Mouse (Mus musculus) CH12.LX (cell line): ENCODE data around the gene Cdc42ep1. TPM values are rescaled to one million over a fixed set of nuclear protein-coding genes. Genes with fewer than 3 reads are reported as not detected.

Experiments
- DNase-seq: peaks from one replicate; pipeline ENCODE4 v3.0.0-alpha.2; 2013; ENCODE audit errors: extremely low read depth
- H3K27ac ChIP-seq: 2 replicates; pipeline ENCODE4 v1.5.1; 2012; ENCODE audit warnings: low read depth, mild to moderate bottlenecking, control low read depth, moderate library complexity; ENCODE audit not compliant: insufficient read depth
- H3K27me3 ChIP-seq: replicated peaks from 2 replicates; pipeline ENCODE3; 2012; ENCODE audit warnings: inconsistent platforms
- H3K36me3 ChIP-seq, 2 experiments: replicated peaks in 1 of 2; 2 replicates each; pipeline versions ENCODE3 to v1.6.1; 2012; ENCODE audit warnings: inconsistent platforms in 1 of 2, low read length in 1 of 2, mild to moderate bottlenecking in 1 of 2, mixed read lengths in 1 of 2, moderate library complexity in 1 of 2; ENCODE audit not compliant: control insufficient read depth in 1 of 2, insufficient read depth in 1 of 2
- H3K4me1 ChIP-seq, 2 experiments: 2 replicates each; pipeline ENCODE4 v1.6.1; 2012; ENCODE audit warnings: inconsistent platforms in 1 of 2, moderate library complexity in 1 of 2; ENCODE audit not compliant: insufficient read depth in 2 of 2, control insufficient read depth in 1 of 2
- H3K4me2 ChIP-seq: 2 replicates; pipeline ENCODE4 v1.6.1; 2012; ENCODE audit warnings: low read depth, mild to moderate bottlenecking, control low read depth; ENCODE audit not compliant: poor library complexity, insufficient read depth, severe bottlenecking
- H3K4me3 ChIP-seq, 3 experiments: fragments of 150-350 bp in 1 of 3; sonication (generic) in 1 of 3; replicated peaks in 1 of 3; 2 replicates each; pipeline versions ENCODE3 to v1.5.1; 2011 to 2012; ENCODE audit warnings: low read depth in 2 of 3, low read length in 2 of 3, mild to moderate bottlenecking in 2 of 3, moderate library complexity in 2 of 3, control low read depth in 1 of 3, improper control_type of control experiment in 1 of 3, inconsistent platforms in 1 of 3, mixed read lengths in 1 of 3; ENCODE audit not compliant: poor library complexity in 1 of 3
- H3K79me2 ChIP-seq: replicated peaks from 2 replicates; pipeline ENCODE4 v1.6.1; 2012; ENCODE audit warnings: mild to moderate bottlenecking, moderate library complexity; ENCODE audit not compliant: control insufficient read depth, poor library complexity, insufficient read depth, severe bottlenecking; ENCODE audit errors: extremely low read depth
- H3K9ac ChIP-seq: 2 replicates; pipeline ENCODE4 v1.6.1; 2012; ENCODE audit warnings: low read depth, mild to moderate bottlenecking, control low read depth, moderate library complexity; ENCODE audit not compliant: insufficient read depth
- H3K9me3 ChIP-seq: replicated peaks from 2 replicates; pipeline ENCODE3; 2012; ENCODE audit warnings: low read length, inconsistent platforms, mixed read lengths
- BHLHE40 ChIP-seq: IDR thresholded peaks from 2 replicates; pipeline ENCODE4 v1.6.1; 2011; ENCODE audit warnings: mild to moderate bottlenecking, low read depth, low read length, improper control_type of control experiment
- CHD1 ChIP-seq: IDR thresholded peaks from 2 replicates; pipeline ENCODE4 v1.6.1; 2012; ENCODE audit warnings: low read depth, low read length, improper control_type of control experiment, inconsistent platforms
- CTCF ChIP-seq, 2 experiments: IDR thresholded peaks in 1 of 2; conservative IDR thresholded peaks in 1 of 2; 2 replicates each; pipeline ENCODE4 v1.5.1; 2011 to 2012; ENCODE audit warnings: low read depth in 2 of 2, low read length in 2 of 2, improper control_type of control experiment in 1 of 2, inconsistent platforms in 1 of 2, mild to moderate bottlenecking in 1 of 2, moderate library complexity in 1 of 2
- ELF1 ChIP-seq: IDR thresholded peaks from 2 replicates; pipeline ENCODE4 v1.6.1; 2014; ENCODE audit warnings: low read depth, mild to moderate bottlenecking, inconsistent platforms, low read length, improper control_type of control experiment
- EP300 ChIP-seq: IDR thresholded peaks from 2 replicates; pipeline ENCODE4 v1.6.1; 2011; ENCODE audit warnings: low read length, improper control_type of control experiment
- ETS1 ChIP-seq: conservative IDR thresholded peaks from 2 replicates; pipeline ENCODE4 v1.6.1; 2012; ENCODE audit warnings: low read depth, mild to moderate bottlenecking, inconsistent platforms, low read length, improper control_type of control experiment, moderate library complexity
- GABPA ChIP-seq: IDR thresholded peaks from 2 replicates; pipeline ENCODE4 v1.6.1; 2012; ENCODE audit warnings: low read depth, low read length, improper control_type of control experiment, inconsistent platforms; ENCODE audit not compliant: insufficient replicate concordance
- HCFC1 ChIP-seq: IDR thresholded peaks from 2 replicates; pipeline ENCODE4 v1.6.1; 2012; ENCODE audit warnings: low read depth, mild to moderate bottlenecking, inconsistent platforms, low read length, improper control_type of control experiment
- IRF4 ChIP-seq: IDR thresholded peaks from 2 replicates; pipeline ENCODE4 v1.6.1; 2014; ENCODE audit warnings: low read depth, mild to moderate bottlenecking, inconsistent platforms, low read length, improper control_type of control experiment
- JUN ChIP-seq: IDR thresholded peaks from 2 replicates; pipeline ENCODE4 v1.6.1; 2011; ENCODE audit warnings: low read depth, mild to moderate bottlenecking, low read length, improper control_type of control experiment, moderate library complexity; ENCODE audit not compliant: insufficient read depth
- MAX ChIP-seq: IDR thresholded peaks from 2 replicates; pipeline ENCODE4 v1.6.1; 2011; ENCODE audit warnings: low read length, improper control_type of control experiment
- MAZ ChIP-seq: IDR thresholded peaks from 2 replicates; pipeline ENCODE4 v1.6.1; 2012; ENCODE audit warnings: low read depth, mild to moderate bottlenecking, inconsistent platforms, low read length, improper control_type of control experiment, moderate library complexity
- MYC ChIP-seq: IDR thresholded peaks from 2 replicates; pipeline ENCODE4 v1.6.1; 2011; ENCODE audit warnings: low read depth, mild to moderate bottlenecking, improper control_type of control experiment, low read length
- NELFE ChIP-seq: IDR thresholded peaks from 2 replicates; pipeline ENCODE4 v1.6.1; 2011; ENCODE audit warnings: low read depth, low read length, improper control_type of control experiment
- POLR2A ChIP-seq: IDR thresholded peaks from 2 replicates; pipeline ENCODE4 v1.6.1; 2011; ENCODE audit warnings: low read depth, mild to moderate bottlenecking, improper control_type of control experiment, low read length
- RAD21 ChIP-seq: IDR thresholded peaks from 2 replicates; pipeline ENCODE4 v1.6.1; 2011; ENCODE audit warnings: low read depth, mild to moderate bottlenecking, low read length, improper control_type of control experiment, moderate library complexity
- RCOR1 ChIP-seq: conservative IDR thresholded peaks from 2 replicates; pipeline ENCODE4 v1.6.1; 2012; ENCODE audit warnings: low read depth, mild to moderate bottlenecking, inconsistent platforms, low read length, improper control_type of control experiment
- SMC3 ChIP-seq: IDR thresholded peaks from 2 replicates; pipeline ENCODE4 v1.6.1; 2011; ENCODE audit warnings: low read depth, low read length, improper control_type of control experiment
- TBP ChIP-seq: conservative IDR thresholded peaks from 2 replicates; pipeline ENCODE4 v1.6.1; 2011; ENCODE audit warnings: low read depth, low read length, improper control_type of control experiment
- UBTF ChIP-seq: IDR thresholded peaks from 2 replicates; pipeline ENCODE4 v1.6.1; 2012; ENCODE audit warnings: low read depth, mild to moderate bottlenecking, inconsistent platforms, low read length, improper control_type of control experiment, moderate library complexity
- ZC3H11A ChIP-seq: IDR thresholded peaks from 2 replicates; pipeline ENCODE4 v1.6.1; 2012; ENCODE audit warnings: low read depth, mild to moderate bottlenecking, inconsistent platforms, low read length, improper control_type of control experiment
- ZKSCAN1 ChIP-seq: IDR thresholded peaks from 2 replicates; pipeline ENCODE4 v1.6.1; 2012; ENCODE audit warnings: low read depth, inconsistent platforms, low read length, improper control_type of control experiment, borderline replicate concordance
- ZMIZ1 ChIP-seq: IDR thresholded peaks from 2 replicates; pipeline ENCODE4 v1.6.1; 2012; ENCODE audit warnings: low read depth, mild to moderate bottlenecking, inconsistent platforms, low read length, improper control_type of control experiment
- ZNF384 ChIP-seq: IDR thresholded peaks from 2 replicates; pipeline ENCODE4 v1.6.1; 2012; ENCODE audit warnings: low read depth, low read length, improper control_type of control experiment, inconsistent platforms
- dilution Hi-C: fragments of 300-500 bp; cut with MboI; formaldehyde crosslinking; loops from 2 replicates; pipeline ENCODE4 v1.14.3; 2020; ENCODE audit warnings: low sequenced_read_pairs; ENCODE audit not compliant: extremely low pct_unique_long_range_greater_than_20kb, extremely low pct_ligation_motif_present
- in situ Hi-C: fragments of 300-500 bp; cut with MboI; formaldehyde crosslinking; loops from 3 replicates; pipeline ENCODE4 v1.14.3; 2019; ENCODE audit warnings: low sequenced_read_pairs, low pct_ligation_motif_present, low pct_unique_long_range_greater_than_20kb, mixed read lengths
- polyA plus RNA-seq: library from polyadenylated mRNA; unstranded; fragments of >175 nt; gene quantifications from 2 replicates; pipeline ENCODE4 v1.2.1, GENCODE M21; 2012; ENCODE audit warnings: low read depth; ENCODE audit not compliant: insufficient read length
- total RNA-seq, 2 experiments: library from RNA; depleted of rRNA; stranded (reverse); fragments of 300-350 nt in 1 of 2; fragments of >200 nt in 1 of 2; gene quantifications; 2 replicates each; pipeline ENCODE4 v1.2.3; 2012 to 2014

Cdc42ep1 gene
- total and polyA plus RNA-seq, 3 experiments = not detected

DNA sequence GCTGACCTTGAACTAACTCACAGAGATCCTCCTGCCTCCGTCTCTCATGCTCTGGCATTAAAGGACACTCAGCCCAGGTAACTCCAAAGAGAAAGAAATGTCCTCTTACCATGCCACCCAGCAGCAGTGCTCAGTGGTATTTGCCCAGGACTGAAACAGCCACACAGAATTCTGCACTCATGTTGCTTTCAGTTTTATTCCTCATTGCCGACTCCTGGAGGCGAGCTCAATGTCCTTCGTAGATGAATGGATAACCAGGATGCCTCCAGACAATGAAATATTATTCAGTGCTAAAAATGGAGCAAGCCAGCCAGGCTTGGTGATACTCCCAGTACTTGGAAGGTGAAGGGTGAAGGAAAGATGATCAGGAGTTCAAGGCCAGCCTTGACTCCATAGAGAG is 28.8 kb upstream of the Cdc42ep1 start:
- Histone ChIP-seq H3K27me3 (peaks cover 55% of the 10 kb centered on the region), H3K36me3 (no peaks in the 10 kb centered on the region), H3K4me1 (peaks cover 0 to 10% of the 10 kb centered on the region in 2 experiments; a peak in 2 of 4 replicates), H3K9ac (no peak overlapping the region), H3K27ac (no peak overlapping the region), H3K4me2 (no peak overlapping the region), H3K79me2 (no peaks in the 10 kb centered on the region), H3K9me3 (peaks cover 16% of the 10 kb centered on the region), H3K4me3 (no peak overlapping the region)
- dilution Hi-C loops = no loop called here
- TF ChIP-seq ZMIZ1 (no peak), ETS1 (no peak), RCOR1 (no peak), JUN (no peak), UBTF (no peak), CHD1 (no peak), GABPA (no peak), POLR2A (no peak), ZKSCAN1 (no peak), SMC3 (no peak), ELF1 (no peak), MAX (no peak), RAD21 (no peak), EP300 (no peak), BHLHE40 (no peak), ZNF384 (no peak), HCFC1 (no peak), MAZ (no peak)
- in situ Hi-C loops = no loop called here
- DNase-seq = no peak

DNA sequence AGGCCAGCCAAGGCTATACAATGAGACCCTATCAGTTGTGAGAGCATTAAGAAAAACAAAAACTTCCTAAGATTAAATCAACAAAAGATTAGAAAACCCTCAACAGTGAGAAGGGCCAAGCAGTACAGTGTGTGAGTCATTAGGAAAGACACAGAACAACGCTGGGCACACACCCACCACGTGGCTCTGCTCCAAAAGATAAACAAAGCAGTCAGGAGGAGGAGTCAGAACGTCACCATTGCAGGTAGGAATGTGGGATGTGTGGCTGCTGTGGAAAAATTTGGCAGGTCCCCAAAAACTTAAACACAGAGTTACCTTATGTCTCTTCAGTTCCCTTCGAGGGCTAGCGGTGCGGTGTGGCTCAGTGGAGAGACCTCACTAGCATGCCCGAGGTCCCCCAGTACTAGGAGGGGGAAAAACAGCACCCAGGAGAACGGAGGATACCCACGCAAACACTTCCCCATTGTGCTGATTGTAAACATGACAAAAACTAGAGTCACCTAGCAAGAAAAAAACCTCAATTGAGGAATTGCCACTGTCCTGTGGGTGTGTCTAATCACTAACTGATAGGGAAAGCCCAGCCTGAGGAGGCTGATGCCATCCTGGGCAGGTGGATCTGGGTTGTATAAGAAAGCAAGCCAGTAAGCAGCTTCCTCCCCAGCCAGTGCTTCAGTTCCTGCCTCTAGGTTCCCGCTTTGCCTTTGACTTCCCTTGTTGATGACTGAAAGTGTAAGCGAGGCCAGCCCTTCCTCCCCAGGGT is 26.9 kb upstream of the Cdc42ep1 start:
- Histone ChIP-seq H3K9ac (no peak overlapping the region), H3K4me2 (no peak overlapping the region), H3K4me1 (peaks cover 0 to 6% of the 10 kb centered on the region in 2 experiments; a peak in 2 of 4 replicates), H3K9me3 (peaks cover 16% of the 10 kb centered on the region), H3K36me3 (no peaks in the 10 kb centered on the region), H3K27ac (no peak overlapping the region), H3K4me3 (no peak overlapping the region), H3K27me3 (peaks cover 52% of the 10 kb centered on the region), H3K79me2 (no peaks in the 10 kb centered on the region)
- dilution Hi-C loops (no loop called here), in situ Hi-C loops (no loop called here)
- no peak for DNase-seq
- TF ChIP-seq NELFE (no peak), GABPA (no peak), CTCF (conservative IDR thresholded peaks at IDR 0.05 in 1 of 2, IDR thresholded peaks at IDR 0.05 in 1 of 2; ENCODE audit: low read depth in 2 of 2, low read length in 2 of 2) (no peak), ETS1 (no peak), SMC3 (no peak), RAD21 (no peak), MAX (no peak), MAZ (no peak), HCFC1 (no peak), POLR2A (no peak), IRF4 (no peak), CHD1 (no peak), MYC (no peak), ZNF384 (no peak), TBP (no peak), ELF1 (no peak), ZC3H11A (no peak)
